Mouse (Mus musculus) embryonic facial prominence, embryonic 13.5 days (tissue): Measurements from ENCODE around the gene Nodal. TPM values are rescaled to one million over a fixed set of nuclear protein-coding genes. Genes with fewer than 3 reads are reported as not detected.

Source experiments
- ATAC-seq: fragments of 200-750 bp; cut with Nextera tagmentation; 2 replicates; pipeline ENCODE4 v1.8.0; 2017; ENCODE audit warnings: low read depth; ENCODE audit not compliant: insufficient number of reproducible peaks, insufficient read depth, low FRiP score, low TSS enrichment
- H3K27ac ChIP-seq: fragments of 300-500 bp; sonication (generic); 2 replicates; pipeline ENCODE4 v1.5.1; 2015; ENCODE audit warnings: moderate library complexity, mild to moderate bottlenecking, inconsistent platforms
- H3K27me3 ChIP-seq: fragments of 300-500 bp; sonication (generic); 2 replicates; pipeline ENCODE4 v1.6.1; 2015; ENCODE audit warnings: mild to moderate bottlenecking, inconsistent platforms
- H3K36me3 ChIP-seq: fragments of 300-500 bp; sonication (generic); 2 replicates; pipeline ENCODE4 v1.6.1; 2015; ENCODE audit warnings: mild to moderate bottlenecking, inconsistent platforms
- H3K4me1 ChIP-seq: fragments of 300-500 bp; sonication (generic); 2 replicates; pipeline ENCODE4 v1.6.1; 2015; ENCODE audit warnings: inconsistent platforms
- H3K4me2 ChIP-seq: fragments of 300-500 bp; sonication (generic); 2 replicates; pipeline ENCODE4 v1.6.1; 2015; ENCODE audit warnings: moderate library complexity, mild to moderate bottlenecking, inconsistent platforms
- H3K4me3 ChIP-seq: fragments of 300-500 bp; sonication (generic); 2 replicates; pipeline ENCODE4 v1.5.1; 2015; ENCODE audit warnings: mild to moderate bottlenecking, inconsistent platforms
- H3K9ac ChIP-seq: fragments of 300-500 bp; sonication (generic); 2 replicates; pipeline ENCODE4 v1.6.1; 2015; ENCODE audit warnings: mild to moderate bottlenecking, inconsistent platforms
- H3K9me3 ChIP-seq: fragments of 300-500 bp; sonication (generic); 2 replicates; pipeline ENCODE4 v1.6.1; 2016; ENCODE audit warnings: inconsistent platforms
- WGBS: fragments of 180-500 bp; shearing (Covaris S2); methylation state at CpG from one replicate; pipeline ENCODE4 v1.1.7; 2015; ENCODE audit warnings: mixed read lengths; 5-methylcytosine and 5-hydroxymethylcytosine counted together
- polyA plus RNA-seq: library from polyadenylated mRNA; unstranded; fragments of >200 nt; fragmentation: Nextera tagmentation; extraction: Ambion mirVana; gene quantifications from 2 replicates; pipeline ENCODE4 v1.2.1, GENCODE M21; 2015

Nodal gene
- polyA plus RNA-seq, 1 experiment from 2014 or later: 0.15 TPM

- Histone ChIP-seq H3K4me1 (peaks cover 4% of the 10 kb centered on the region), H3K9ac (no peak overlapping the region), H3K4me3 (no peak overlapping the region), H3K4me2 (no peak overlapping the region), H3K36me3 (no peaks in the 10 kb centered on the region), H3K27ac (no peak overlapping the region), H3K9me3 (no peaks in the 10 kb centered on the region), H3K27me3 (no peaks in the 10 kb centered on the region)
- ATAC-seq: peak; percentile 56; the same call in 1 of the 2 replicates
- WGBS: 24% methylated on average over 13 of the region's 13 CpGs
Measured at GRCm38 (mm10) chr10:61399156-61399734, 18.5 kb upstream of the Nodal start.

- WGBS: 86% methylated on average over 5 of the region's 5 CpGs
- H3K36me3 ChIP-seq: no peaks in the 10 kb centered on the region
- no peak for ATAC-seq
- no peak overlapping the region for H3K9ac ChIP-seq
- H3K27me3 ChIP-seq: peaks cover 2% of the 10 kb centered on the region
- H3K9me3 ChIP-seq: no peaks in the 10 kb centered on the region
- no peaks in the 10 kb centered on the region for H3K4me1 ChIP-seq
- H3K27ac ChIP-seq: no peak overlapping the region
- no peak overlapping the region for H3K4me3 ChIP-seq
- no peak overlapping the region for H3K4me2 ChIP-seq
Measured at GRCm38 (mm10) chr10:61400407-61400806, 17.4 kb upstream of the Nodal start.

DNA sequence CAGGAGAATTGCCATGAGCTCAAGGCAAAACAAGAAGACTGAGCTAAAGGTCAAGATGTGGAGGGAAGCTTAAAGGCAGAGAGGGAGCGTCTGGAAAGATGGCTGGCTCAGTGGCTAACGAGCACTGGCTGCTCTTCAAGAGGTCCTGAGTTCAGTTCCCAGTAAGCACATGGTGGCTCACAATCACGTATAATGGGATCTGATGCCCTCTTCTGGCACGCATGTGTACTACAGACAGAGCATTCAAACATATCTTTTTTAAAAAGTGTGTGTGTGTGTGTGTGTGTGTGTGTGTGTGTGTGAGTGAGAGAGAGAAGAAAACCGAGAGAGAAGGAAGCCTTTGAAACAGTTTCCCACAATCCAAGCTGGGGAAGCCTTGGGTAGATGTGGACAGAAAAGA, 15.3 kb upstream of the Nodal start:
- no peak overlapping the region for H3K4me2 ChIP-seq
- H3K9ac ChIP-seq: no peak overlapping the region
- H3K4me1 ChIP-seq: no peaks in the 10 kb centered on the region
- peaks cover 11% of the 10 kb centered on the region for H3K27me3 ChIP-seq
- ATAC-seq: no peak
- 63% methylated on average over 5 of the region's 5 CpGs for WGBS
- no peak overlapping the region for H3K27ac ChIP-seq
- H3K36me3 ChIP-seq: no peaks in the 10 kb centered on the region
- H3K9me3 ChIP-seq: no peaks in the 10 kb centered on the region
- H3K4me3 ChIP-seq: no peak overlapping the region

DNA sequence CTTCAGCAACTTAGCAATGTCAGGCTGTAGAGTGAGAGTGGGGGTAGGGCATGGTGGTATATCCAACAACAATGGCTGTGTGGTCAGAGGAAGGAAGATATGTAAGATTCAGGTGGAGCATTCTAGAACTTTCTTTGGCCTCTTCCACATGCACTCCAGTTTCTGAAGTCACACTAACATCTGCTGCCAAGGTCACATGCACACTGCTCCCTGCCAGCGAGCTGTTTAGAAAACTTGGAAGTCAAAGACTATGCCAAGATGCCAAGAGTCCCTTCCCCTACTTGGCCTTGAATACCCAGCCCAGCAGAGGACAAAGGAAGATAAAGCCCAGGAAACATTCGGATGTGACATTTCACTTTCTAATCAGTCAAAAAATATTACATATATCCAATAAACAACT, 14.9 kb upstream of the Nodal start:
- H3K27ac ChIP-seq: no peak overlapping the region
- H3K9ac ChIP-seq: no peak overlapping the region
- H3K4me2 ChIP-seq: no peak overlapping the region
- H3K4me3 ChIP-seq: no peak overlapping the region
- no peak for ATAC-seq
- no peaks in the 10 kb centered on the region for H3K36me3 ChIP-seq
- peaks cover 11% of the 10 kb centered on the region for H3K27me3 ChIP-seq
- no peaks in the 10 kb centered on the region for H3K9me3 ChIP-seq
- no peaks in the 10 kb centered on the region for H3K4me1 ChIP-seq
- WGBS: 94% methylated on average over 2 of the region's 2 CpGs

- Histone ChIP-seq H3K4me1 (0 out of 2 replicates have a peak, but pooled peaks cover 5% of the 10 kb centered on the region), H3K27ac (no peak overlapping the region), H3K4me3 (no peak overlapping the region), H3K4me2 (no peak overlapping the region; the same call in 1 of the 2 replicates), H3K27me3 (peaks cover 11% of the 10 kb centered on the region), H3K9me3 (no peaks in the 10 kb centered on the region), H3K9ac (no peak overlapping the region), H3K36me3 (no peaks in the 10 kb centered on the region)
- ATAC-seq: no peak
- WGBS: 8% methylated on average over 10 of the region's 10 CpGs
Measured at GRCm38 (mm10) chr10:61405958-61406357, 11.8 kb upstream of the Nodal start.

- no peak overlapping the region for H3K27ac ChIP-seq
- H3K36me3 ChIP-seq: no peaks in the 10 kb centered on the region
Measured at GRCm38 (mm10) chr10:61409776-61410175, 8.0 kb upstream of the Nodal start.

GRCm38 (mm10) chr10:61410193-61410592, 7.6 kb upstream of the Nodal start:
- Histone ChIP-seq H3K36me3 (no peaks in the 10 kb centered on the region), H3K4me3 (no peak overlapping the region), H3K9ac (no peak overlapping the region), H3K4me2 (no peak overlapping the region), H3K27ac (no peak overlapping the region), H3K9me3 (no peaks in the 10 kb centered on the region), H3K27me3 (peaks cover 14% of the 10 kb centered on the region), H3K4me1 (0 out of 2 replicates have a peak, but pooled peaks cover 5% of the 10 kb centered on the region)
- 27% methylated on average over 9 of the region's 9 CpGs for WGBS
- no peak for ATAC-seq

More at GRCm38 (mm10) chr10:61409776-61410175, 8.0 kb upstream of the Nodal start:
- Histone ChIP-seq H3K4me2 (no peak overlapping the region), H3K9ac (no peak overlapping the region), H3K4me1 (0 out of 2 replicates have a peak, but pooled peaks cover 5% of the 10 kb centered on the region), H3K9me3 (no peaks in the 10 kb centered on the region), H3K27me3 (peaks cover 13% of the 10 kb centered on the region), H3K4me3 (no peak overlapping the region)
- WGBS: 3% methylated on average over 4 of the region's 4 CpGs
- no peak for ATAC-seq

- WGBS: 52% methylated on average over 21 of the region's 21 CpGs
- H3K9me3 ChIP-seq: no peaks in the 10 kb centered on the region
- H3K4me3 ChIP-seq: no peak overlapping the region
- ATAC-seq: no peak
- H3K27me3 ChIP-seq: peaks cover 29% of the 10 kb centered on the region
- no peak overlapping the region for H3K9ac ChIP-seq
- H3K4me1 ChIP-seq: peaks cover 5% of the 10 kb centered on the region
- no peaks in the 10 kb centered on the region for H3K36me3 ChIP-seq
- H3K27ac ChIP-seq: no peak overlapping the region
- H3K4me2 ChIP-seq: no peak overlapping the region
Measured at GRCm38 (mm10) chr10:61412910-61413625, 4.7 kb upstream of the Nodal start.

DNA sequence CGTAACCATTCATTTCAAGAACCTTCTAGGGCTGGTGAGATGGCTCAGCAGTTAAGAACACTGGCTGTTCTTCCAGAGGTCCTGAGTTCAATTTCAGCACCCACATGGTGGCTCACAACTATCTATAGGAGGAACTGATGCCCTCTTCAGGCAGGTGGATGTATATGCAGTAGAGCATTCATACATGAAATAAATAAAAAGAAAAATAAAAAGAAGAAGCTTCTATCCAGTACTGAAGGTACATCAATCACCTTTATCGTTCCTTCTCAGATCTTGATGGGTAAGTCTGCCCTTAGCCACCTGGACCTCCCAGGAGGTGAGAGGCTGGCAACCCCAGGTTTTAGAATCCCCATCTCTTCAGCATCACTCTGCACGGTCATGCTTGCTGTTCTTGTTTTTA, 2.5 kb upstream of the Nodal start:
- no peak overlapping the region for H3K9ac ChIP-seq
- no peaks in the 10 kb centered on the region for H3K36me3 ChIP-seq
- H3K4me1 ChIP-seq: peaks cover 11% of the 10 kb centered on the region
- H3K9me3 ChIP-seq: no peaks in the 10 kb centered on the region
- WGBS: 72% methylated on average over 3 of the region's 3 CpGs
- no peak overlapping the region for H3K4me3 ChIP-seq
- H3K4me2 ChIP-seq: no peak overlapping the region
- peaks cover 51% of the 10 kb centered on the region for H3K27me3 ChIP-seq
- H3K27ac ChIP-seq: no peak overlapping the region
- no peak for ATAC-seq

- no peak overlapping the region for H3K9ac ChIP-seq
- H3K4me3 ChIP-seq: no peak overlapping the region
- no peak overlapping the region for H3K4me2 ChIP-seq
- no peak overlapping the region for H3K27ac ChIP-seq
- peaks cover 11% of the 10 kb centered on the region for H3K4me1 ChIP-seq
- no peaks in the 10 kb centered on the region for H3K9me3 ChIP-seq
- no peaks in the 10 kb centered on the region for H3K36me3 ChIP-seq
- peaks cover 57% of the 10 kb centered on the region for H3K27me3 ChIP-seq
- no peak for ATAC-seq
- 18% methylated on average over 8 of the region's 8 CpGs for WGBS
Measured at GRCm38 (mm10) chr10:61415890-61416289, 1.9 kb upstream of the Nodal start.

- H3K4me1 ChIP-seq: peaks cover 11% of the 10 kb centered on the region
- no peak overlapping the region for H3K4me2 ChIP-seq
- no peak overlapping the region for H3K9ac ChIP-seq
- H3K36me3 ChIP-seq: no peaks in the 10 kb centered on the region
- no peak overlapping the region for H3K4me3 ChIP-seq
- no peaks in the 10 kb centered on the region for H3K9me3 ChIP-seq
- no peak overlapping the region for H3K27ac ChIP-seq
- no peak for ATAC-seq
- peaks cover 61% of the 10 kb centered on the region for H3K27me3 ChIP-seq
- WGBS: 32% methylated on average over 7 of the region's 7 CpGs
Measured at GRCm38 (mm10) chr10:61416561-61416960, 1.2 kb upstream of the Nodal start.

GRCm38 (mm10) chr10:61417046-61417445, 726 bp upstream of the Nodal start:
- H3K9me3 ChIP-seq: no peaks in the 10 kb centered on the region
- peaks cover 61% of the 10 kb centered on the region for H3K27me3 ChIP-seq
- H3K4me3 ChIP-seq: no peak overlapping the region
- 48% methylated on average over 2 of the region's 2 CpGs for WGBS
- H3K36me3 ChIP-seq: no peaks in the 10 kb centered on the region
- no peak overlapping the region for H3K4me2 ChIP-seq
- H3K9ac ChIP-seq: no peak overlapping the region
- no peak for ATAC-seq
- H3K4me1 ChIP-seq: peaks cover 11% of the 10 kb centered on the region
- H3K27ac ChIP-seq: no peak overlapping the region
